Mouse (Mus musculus): ENCODE data around the gene Znrf2. TPM values are rescaled to one million over a fixed set of nuclear protein-coding genes. Genes with fewer than 3 reads are reported as not detected.
"Not testable (repeated sequence)": the region's sequence is repeated elsewhere in the genome, so short reads cannot be mapped to it uniquely, and the experiment has no call there.

Gene Znrf2
- total RNA-seq, 2 experiments from 2014 or later, result 62.5 to 66.7 TPM

GRCm38 (mm10) chr6:54841399-54841798 lies 24.7 kb downstream of the Znrf2 start:
- no peak for ATAC-seq (replicated peaks; ENCODE audit: poor library complexity, severe bottlenecking)

GRCm38 (mm10) chr6:54842041-54842440 lies 25.3 kb downstream of the Znrf2 start:
- ATAC-seq (replicated peaks; ENCODE audit: poor library complexity, severe bottlenecking), result no peak

GRCm38 (mm10) chr6:54848546-54848945 lies 31.8 kb downstream of the Znrf2 start:
- ATAC-seq (replicated peaks; ENCODE audit: poor library complexity, severe bottlenecking), result no peak; the same call in 1 of the 2 replicates

GRCm38 (mm10) chr6:54849179-54850156 lies 32.8 kb downstream of the Znrf2 start:
- no peak for ATAC-seq (replicated peaks; ENCODE audit: poor library complexity, severe bottlenecking)

- ATAC-seq (replicated peaks; ENCODE audit: poor library complexity, severe bottlenecking), result peak; percentile 54
Observed at GRCm38 (mm10) chr6:54851778-54852177, 35.1 kb downstream of the Znrf2 start.

GRCm38 (mm10) chr6:54852669-54853068 lies 36.0 kb downstream of the Znrf2 start:
- ATAC-seq (replicated peaks; ENCODE audit: poor library complexity, severe bottlenecking), result no peak

- ATAC-seq (replicated peaks; ENCODE audit: poor library complexity, severe bottlenecking), result no peak
Observed at GRCm38 (mm10) chr6:54854859-54855258, 38.1 kb downstream of the Znrf2 start.

- ATAC-seq (replicated peaks; ENCODE audit: poor library complexity, severe bottlenecking), result no peak
Observed at GRCm38 (mm10) chr6:54855801-54856583, 39.3 kb downstream of the Znrf2 start.

- not testable (repeated sequence) for ATAC-seq (replicated peaks; ENCODE audit: poor library complexity, severe bottlenecking)
Observed at GRCm38 (mm10) chr6:54859159-54859558, 42.4 kb downstream of the Znrf2 start.

GRCm38 (mm10) chr6:54860180-54860579 lies 43.5 kb downstream of the Znrf2 start:
- no peak for ATAC-seq (replicated peaks; ENCODE audit: poor library complexity, severe bottlenecking)

GRCm38 (mm10) chr6:54866731-54867410 lies 50.2 kb downstream of the Znrf2 start:
- peak; percentile 31 for ATAC-seq (replicated peaks; ENCODE audit: poor library complexity, severe bottlenecking)

- ATAC-seq (replicated peaks; ENCODE audit: poor library complexity, severe bottlenecking), result peak; percentile 99
Observed at GRCm38 (mm10) chr6:54867411-54867745, 50.7 kb downstream of the Znrf2 start.

GRCm38 (mm10) chr6:54873029-54873428 lies 56.3 kb downstream of the Znrf2 start:
- no peak for ATAC-seq (replicated peaks; ENCODE audit: poor library complexity, severe bottlenecking)

- no peak for ATAC-seq (replicated peaks; ENCODE audit: poor library complexity, severe bottlenecking)
Observed at GRCm38 (mm10) chr6:54876782-54877181, 60.1 kb downstream of the Znrf2 start.

- no peak for ATAC-seq (replicated peaks; ENCODE audit: poor library complexity, severe bottlenecking)
Observed at GRCm38 (mm10) chr6:54877651-54878050, 60.9 kb downstream of the Znrf2 start.

- ATAC-seq (replicated peaks; ENCODE audit: poor library complexity, severe bottlenecking), result no peak
Observed at GRCm38 (mm10) chr6:54878546-54878945, 61.8 kb downstream of the Znrf2 start.

GRCm38 (mm10) chr6:54880086-54880485 lies 63.4 kb downstream of the Znrf2 start:
- ATAC-seq (replicated peaks; ENCODE audit: poor library complexity, severe bottlenecking), result no peak

- ATAC-seq (replicated peaks; ENCODE audit: poor library complexity, severe bottlenecking), result no peak
Observed at GRCm38 (mm10) chr6:54883424-54883823, 66.7 kb downstream of the Znrf2 start.

- no peak for ATAC-seq (replicated peaks; ENCODE audit: poor library complexity, severe bottlenecking)
Observed at GRCm38 (mm10) chr6:54886195-54886594, 69.5 kb downstream of the Znrf2 start.

- ATAC-seq (replicated peaks; ENCODE audit: poor library complexity, severe bottlenecking), result no peak
Observed at GRCm38 (mm10) chr6:54890221-54890620, 73.5 kb downstream of the Znrf2 start.

- ATAC-seq (replicated peaks; ENCODE audit: poor library complexity, severe bottlenecking), result no peak
Observed at GRCm38 (mm10) chr6:54891384-54891783, 74.7 kb downstream of the Znrf2 start.

All from granulocyte monocyte progenitor cell, adult 5-6 weeks (primary cell).